Mouse (Mus musculus): ENCODE results near the gene Grk5. TPM values are rescaled to one million over a fixed set of nuclear protein-coding genes. Genes with fewer than 3 reads are reported as not detected.

Grk5 gene
- polyA plus RNA-seq, 1 experiment from 2014 or later: 3.6 TPM

DNA sequence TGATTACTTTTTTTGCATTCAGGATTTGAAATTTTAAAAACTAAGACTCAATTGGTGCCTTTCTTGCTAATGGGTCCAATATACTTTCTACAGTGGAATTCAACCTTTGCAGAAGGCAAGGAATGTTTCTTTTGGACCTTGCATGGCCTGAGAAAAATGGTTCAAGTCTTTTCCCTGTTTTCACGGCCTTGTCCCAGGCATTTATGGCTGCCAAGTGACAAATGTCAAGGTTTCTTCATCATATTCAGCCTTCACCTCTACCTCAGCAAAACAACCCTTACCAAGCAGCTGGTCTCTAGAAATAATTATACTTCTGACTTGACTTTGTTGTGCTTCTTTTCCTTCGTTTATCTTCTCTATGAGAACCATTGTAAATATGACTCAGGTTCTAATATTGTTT lies 207.2 kb downstream of the Grk5 start:
- no peak overlapping the region for H3K4me3 ChIP-seq (ENCODE audit: low read depth, low read length)
- WGBS: 86% methylated on average over 2 of the region's 2 CpGs
- H3K4me2 ChIP-seq (replicated peaks; ENCODE audit: low read depth, low read length): no peak overlapping the region
- H3K27ac ChIP-seq (ENCODE audit: low read length): no peak overlapping the region
- peaks cover 4% of the 10 kb centered on the region; the same call in 1 of the 2 replicates for H3K36me3 ChIP-seq (ENCODE audit: control insufficient read depth, insufficient read depth, low read length)
- H3K9ac ChIP-seq (replicated peaks; ENCODE audit: low read depth, low read length): no peak overlapping the region
- ATAC-seq (ENCODE audit: insufficient number of reproducible peaks, insufficient read depth, low FRiP score, low read depth): no peak
- H3K4me1 ChIP-seq (ENCODE audit: control insufficient read depth, insufficient read depth, low read length): no peaks in the 10 kb centered on the region
- H3K27me3 ChIP-seq (ENCODE audit: control insufficient read depth, insufficient read depth, low read length): no peaks in the 10 kb centered on the region
- no peaks in the 10 kb centered on the region for H3K9me3 ChIP-seq (ENCODE audit: control insufficient read depth, low read depth, low read length)

DNA sequence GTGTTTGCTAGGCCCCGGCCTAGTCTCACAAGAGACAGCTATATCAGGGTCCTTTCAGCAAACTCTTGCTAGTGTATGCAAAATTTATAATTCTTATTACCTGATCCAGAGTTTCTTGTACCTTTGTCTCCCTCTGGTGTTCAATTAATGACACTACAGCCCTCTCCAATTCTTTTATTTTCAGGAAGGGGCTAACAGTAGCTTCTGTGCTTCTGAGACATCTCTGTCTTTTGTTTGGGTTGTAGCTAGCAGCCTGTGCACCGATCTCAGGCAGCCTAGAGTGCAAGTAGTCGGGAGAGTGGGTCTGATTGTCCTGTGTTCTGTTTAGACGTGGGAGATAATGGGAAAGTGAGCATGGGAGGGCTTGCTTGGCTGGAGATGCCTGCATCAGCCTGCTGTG lies 208.2 kb downstream of the Grk5 start:
- Histone ChIP-seq H3K9me3 (ENCODE audit: control insufficient read depth, low read depth, low read length) (no peaks in the 10 kb centered on the region), H3K36me3 (ENCODE audit: control insufficient read depth, insufficient read depth, low read length) (peaks cover 4% of the 10 kb centered on the region; the same call in 1 of the 2 replicates), H3K9ac (replicated peaks; ENCODE audit: low read depth, low read length) (no peak overlapping the region), H3K27me3 (ENCODE audit: control insufficient read depth, insufficient read depth, low read length) (no peaks in the 10 kb centered on the region), H3K4me3 (ENCODE audit: low read depth, low read length) (no peak overlapping the region), H3K4me2 (replicated peaks; ENCODE audit: low read depth, low read length) (no peak overlapping the region), H3K27ac (ENCODE audit: low read length) (no peak overlapping the region), H3K4me1 (ENCODE audit: control insufficient read depth, insufficient read depth, low read length) (no peaks in the 10 kb centered on the region)
- no peak for ATAC-seq (ENCODE audit: insufficient number of reproducible peaks, insufficient read depth, low FRiP score, low read depth)
- WGBS: 21% methylated on average over 4 of the region's 4 CpGs

DNA sequence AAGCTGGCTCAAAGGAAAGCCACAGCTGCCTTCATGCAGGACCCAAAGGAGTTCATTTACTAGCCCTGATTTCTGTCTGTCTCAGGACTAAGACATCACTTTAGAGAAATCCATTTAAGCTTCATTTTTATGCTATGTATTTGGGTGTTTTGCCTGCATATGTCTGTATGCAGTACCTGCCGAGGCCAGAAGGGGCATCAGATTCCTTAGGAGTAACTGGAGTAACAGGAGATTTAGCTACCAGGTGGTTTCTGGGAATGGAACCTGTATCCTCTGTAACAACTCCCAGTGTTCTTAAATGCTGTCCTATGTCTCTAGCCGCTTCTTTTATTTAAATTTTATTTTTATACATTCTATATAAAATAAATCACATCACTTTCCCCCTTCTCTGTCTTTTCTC lies 220.6 kb downstream of the Grk5 start:
- Histone ChIP-seq H3K36me3 (ENCODE audit: control insufficient read depth, insufficient read depth, low read length) (no peaks in the 10 kb centered on the region), H3K4me2 (replicated peaks; ENCODE audit: low read depth, low read length) (no peak overlapping the region), H3K4me3 (ENCODE audit: low read depth, low read length) (no peak overlapping the region), H3K9ac (replicated peaks; ENCODE audit: low read depth, low read length) (no peak overlapping the region), H3K9me3 (ENCODE audit: control insufficient read depth, low read depth, low read length) (peaks cover 9% of the 10 kb centered on the region; the same call in 1 of the 2 replicates), H3K27me3 (ENCODE audit: control insufficient read depth, insufficient read depth, low read length) (no peaks in the 10 kb centered on the region), H3K27ac (ENCODE audit: low read length) (no peak overlapping the region), H3K4me1 (ENCODE audit: control insufficient read depth, insufficient read depth, low read length) (no peaks in the 10 kb centered on the region)
- 50% methylated on average over 2 of the region's 2 CpGs for WGBS
- no peak for ATAC-seq (ENCODE audit: insufficient number of reproducible peaks, insufficient read depth, low FRiP score, low read depth)

DNA sequence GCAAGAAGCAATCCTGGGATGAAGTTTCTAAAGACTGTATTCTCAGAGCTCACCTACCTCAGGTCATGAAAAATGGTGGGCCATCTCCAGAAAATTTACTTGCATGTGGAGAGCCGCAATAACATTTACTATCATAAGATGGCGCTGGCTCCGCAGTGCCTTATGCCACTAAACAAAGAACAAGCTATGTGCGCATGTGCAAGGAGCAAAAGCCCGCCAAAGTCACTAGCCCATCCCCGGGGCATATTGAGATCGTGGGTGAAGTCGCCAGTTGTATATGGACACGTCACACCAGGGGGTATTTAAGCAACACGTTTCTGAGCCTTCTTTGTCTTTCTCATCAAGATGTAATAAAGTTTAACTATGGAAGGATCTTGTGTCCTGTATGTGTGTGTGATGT lies 241.5 kb downstream of the Grk5 start:
- Histone ChIP-seq H3K27ac (ENCODE audit: low read length) (no peak overlapping the region), H3K4me1 (ENCODE audit: control insufficient read depth, insufficient read depth, low read length) (no peaks in the 10 kb centered on the region), H3K36me3 (ENCODE audit: control insufficient read depth, insufficient read depth, low read length) (no peaks in the 10 kb centered on the region), H3K4me2 (replicated peaks; ENCODE audit: low read depth, low read length) (no peak overlapping the region), H3K27me3 (ENCODE audit: control insufficient read depth, insufficient read depth, low read length) (no peaks in the 10 kb centered on the region), H3K9me3 (ENCODE audit: control insufficient read depth, low read depth, low read length) (no peaks in the 10 kb centered on the region), H3K9ac (replicated peaks; ENCODE audit: low read depth, low read length) (no peak overlapping the region), H3K4me3 (ENCODE audit: low read depth, low read length) (no peak overlapping the region)
- WGBS: 92% methylated on average over 10 of the region's 10 CpGs
- ATAC-seq (ENCODE audit: insufficient number of reproducible peaks, insufficient read depth, low FRiP score, low read depth): no peak

DNA sequence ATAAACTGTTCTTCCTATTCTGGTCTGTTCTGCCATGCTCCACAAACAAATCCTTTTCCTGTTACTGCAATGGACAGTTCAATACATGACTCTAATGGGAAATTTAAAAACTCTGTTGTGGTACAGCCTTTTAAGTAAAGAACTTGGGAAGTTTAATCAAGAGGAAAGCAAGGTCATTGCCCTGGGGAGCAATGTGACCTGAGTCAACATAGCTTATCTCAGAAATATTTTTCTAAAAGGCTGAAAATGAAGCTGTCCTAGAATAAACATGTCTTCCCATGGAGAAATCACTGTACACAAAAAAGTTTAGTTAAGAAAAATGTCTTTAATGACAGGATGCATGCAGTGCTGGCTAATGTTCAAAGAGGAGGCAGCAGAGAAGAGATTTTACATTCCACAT lies 249.1 kb downstream of the Grk5 start:
- no peaks in the 10 kb centered on the region for H3K9me3 ChIP-seq (ENCODE audit: control insufficient read depth, low read depth, low read length)
- no peak for ATAC-seq (ENCODE audit: insufficient number of reproducible peaks, insufficient read depth, low FRiP score, low read depth)
- no peak overlapping the region for H3K4me3 ChIP-seq (ENCODE audit: low read depth, low read length)
- H3K36me3 ChIP-seq (ENCODE audit: control insufficient read depth, insufficient read depth, low read length): no peaks in the 10 kb centered on the region
- no peak overlapping the region for H3K4me2 ChIP-seq (replicated peaks; ENCODE audit: low read depth, low read length)
- no peaks in the 10 kb centered on the region for H3K27me3 ChIP-seq (ENCODE audit: control insufficient read depth, insufficient read depth, low read length)
- no peak overlapping the region for H3K9ac ChIP-seq (replicated peaks; ENCODE audit: low read depth, low read length)
- H3K4me1 ChIP-seq (ENCODE audit: control insufficient read depth, insufficient read depth, low read length): 0 out of 2 replicates have a peak, but pooled peaks cover 9% of the 10 kb centered on the region
- H3K27ac ChIP-seq (ENCODE audit: low read length): no peak overlapping the region

DNA sequence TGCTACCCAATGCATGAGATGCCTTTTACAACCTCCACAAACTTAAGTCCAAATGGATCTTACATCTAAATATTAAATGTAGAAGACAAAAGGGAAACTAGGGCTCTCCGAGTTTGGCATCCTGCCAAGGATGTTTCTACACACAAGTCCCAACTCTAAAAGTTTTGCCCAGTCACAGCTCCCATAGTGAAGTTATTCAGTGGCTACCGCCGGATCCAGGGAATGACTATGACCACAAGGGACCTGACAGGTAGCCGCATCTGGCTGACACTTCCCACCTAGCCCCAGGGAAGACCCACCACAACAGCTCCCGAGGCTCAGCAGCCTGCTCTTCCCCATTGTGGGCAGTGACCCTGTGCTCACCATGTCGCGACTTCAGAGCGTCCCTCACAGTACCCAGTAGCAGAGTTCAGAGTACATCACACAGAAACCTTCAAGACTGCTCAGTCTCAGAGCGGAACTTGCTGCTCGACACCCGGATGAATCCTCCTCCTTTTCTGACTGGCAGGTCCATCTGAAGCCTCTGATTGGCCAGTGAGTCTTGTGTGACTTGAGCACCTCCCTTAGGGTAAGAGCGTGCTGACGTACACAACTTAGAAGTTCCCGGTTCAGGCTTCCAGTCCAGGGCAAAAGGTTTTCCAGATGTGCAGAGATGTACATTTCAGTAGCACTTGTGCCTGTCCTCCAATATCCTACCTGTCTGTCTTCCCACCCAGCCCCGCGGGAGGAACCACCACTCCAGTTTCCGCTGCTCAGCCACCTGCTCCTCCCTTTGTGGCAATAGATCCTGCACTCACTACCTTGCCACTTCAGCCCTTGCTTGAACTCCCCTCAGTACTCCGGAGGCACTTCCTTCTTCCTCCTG lies 251.0 kb downstream of the Grk5 start, which contains the start of gene Zfp950:
Gene Zfp950, minus strand, starts transcription at position 499 of the 865 bp plus-strand sequence.
- Histone ChIP-seq H3K9me3 (ENCODE audit: control insufficient read depth, low read depth, low read length) (no peaks in the 10 kb centered on the region), H3K36me3 (ENCODE audit: control insufficient read depth, insufficient read depth, low read length) (no peaks in the 10 kb centered on the region), H3K4me1 (ENCODE audit: control insufficient read depth, insufficient read depth, low read length) (0 out of 2 replicates have a peak, but pooled peaks cover 9% of the 10 kb centered on the region), H3K4me2 (replicated peaks; ENCODE audit: low read depth, low read length) (peak within 1 kb of the TSS; percentile 66), H3K9ac (replicated peaks; ENCODE audit: low read depth, low read length) (peak within 1 kb of the TSS; percentile 80), H3K27ac (ENCODE audit: low read length) (no peak within 1 kb of the TSS), H3K27me3 (ENCODE audit: control insufficient read depth, insufficient read depth, low read length) (no peaks in the 10 kb centered on the region), H3K4me3 (ENCODE audit: low read depth, low read length) (peak within 1 kb of the TSS; percentile 81)
- peak; percentile 100 for ATAC-seq (ENCODE audit: insufficient number of reproducible peaks, insufficient read depth, low FRiP score, low read depth)
- under 1% methylated on average over 18 of the region's 18 CpGs for WGBS

DNA sequence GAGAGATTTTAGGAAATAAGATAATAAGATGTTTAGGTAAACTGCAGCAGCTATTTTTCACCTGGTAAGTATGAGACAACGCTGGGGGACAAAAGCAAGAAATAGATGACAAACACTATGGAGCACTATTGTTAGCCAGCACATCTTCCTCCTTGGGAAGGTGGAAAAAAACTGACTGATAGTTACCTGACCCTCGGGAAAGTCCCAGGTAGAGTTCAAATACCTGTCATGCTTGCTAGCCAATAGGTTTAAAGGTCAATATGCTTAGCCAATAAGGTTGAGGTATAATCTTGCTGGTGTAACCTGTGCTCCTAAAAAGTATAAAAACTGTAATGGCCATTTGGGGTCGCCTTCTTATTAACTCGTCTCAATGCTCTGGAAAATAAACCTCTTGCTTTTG lies 251.8 kb downstream of the Grk5 start:
- peak overlapping the region; percentile 81 for H3K4me3 ChIP-seq (ENCODE audit: low read depth, low read length)
- no peak overlapping the region for H3K9ac ChIP-seq (replicated peaks; ENCODE audit: low read depth, low read length)
- no peaks in the 10 kb centered on the region for H3K27me3 ChIP-seq (ENCODE audit: control insufficient read depth, insufficient read depth, low read length)
- H3K27ac ChIP-seq (ENCODE audit: low read length): no peak overlapping the region
- ATAC-seq (ENCODE audit: insufficient number of reproducible peaks, insufficient read depth, low FRiP score, low read depth): no peak
- H3K36me3 ChIP-seq (ENCODE audit: control insufficient read depth, insufficient read depth, low read length): no peaks in the 10 kb centered on the region
- H3K9me3 ChIP-seq (ENCODE audit: control insufficient read depth, low read depth, low read length): no peaks in the 10 kb centered on the region
- peak overlapping the region; percentile 66 for H3K4me2 ChIP-seq (replicated peaks; ENCODE audit: low read depth, low read length)
- H3K4me1 ChIP-seq (ENCODE audit: control insufficient read depth, insufficient read depth, low read length): 0 out of 2 replicates have a peak, but pooled peaks cover 9% of the 10 kb centered on the region
- 10% methylated on average over 4 of the region's 4 CpGs for WGBS
